Mouse (Mus musculus): ENCODE measurements at regions not wholly inside any gene's neighbourhood (a gene's known extent, or its start where the extent isn't known, plus 50 kb on each side); places are given as distances from the start of the nearest gene placed in this dataset.

DNA sequence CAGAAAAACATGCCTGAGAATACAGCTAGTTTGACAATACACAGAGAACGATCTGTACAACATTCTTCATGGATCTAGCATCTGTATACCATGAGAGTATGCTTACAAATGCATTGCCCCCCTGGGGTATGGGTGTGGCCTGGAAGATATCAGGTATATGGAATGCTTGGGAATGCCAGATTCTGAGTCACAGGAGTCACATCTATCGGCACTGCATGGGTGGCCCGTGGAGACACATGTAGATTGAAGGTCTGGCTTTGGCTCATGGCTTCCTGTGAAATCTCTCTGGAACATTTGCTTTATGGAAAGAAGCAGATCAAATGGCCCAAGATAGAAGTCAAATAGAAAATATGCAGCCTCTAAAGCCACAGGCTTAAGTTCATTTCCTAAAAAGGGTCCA, 59.6 kb downstream of the Kcne4 start:
- 93% methylated on average over 3 of the region's 3 CpGs for WGBS
- H3K4me3 ChIP-seq (ENCODE audit: low read length): no peak overlapping the region
- H3K4me1 ChIP-seq (ENCODE audit: control insufficient read depth, insufficient read depth, low read length): no peaks in the 10 kb centered on the region
- no peaks in the 10 kb centered on the region for H3K36me3 ChIP-seq (ENCODE audit: control insufficient read depth, insufficient read depth, low read length)
- H3K27me3 ChIP-seq (ENCODE audit: control insufficient read depth, insufficient read depth, low read length): no peaks in the 10 kb centered on the region
- no peak overlapping the region for H3K27ac ChIP-seq (ENCODE audit: low read depth, low read length)
- no peak for ATAC-seq (ENCODE audit: low FRiP score, low TSS enrichment)
- no peak overlapping the region for H3K4me2 ChIP-seq (replicated peaks; ENCODE audit: low read depth, low read length)
- no peaks in the 10 kb centered on the region for H3K9me3 ChIP-seq (ENCODE audit: control insufficient read depth, low read length)
- no peak overlapping the region for H3K9ac ChIP-seq (ENCODE audit: low read depth, low read length)

DNA sequence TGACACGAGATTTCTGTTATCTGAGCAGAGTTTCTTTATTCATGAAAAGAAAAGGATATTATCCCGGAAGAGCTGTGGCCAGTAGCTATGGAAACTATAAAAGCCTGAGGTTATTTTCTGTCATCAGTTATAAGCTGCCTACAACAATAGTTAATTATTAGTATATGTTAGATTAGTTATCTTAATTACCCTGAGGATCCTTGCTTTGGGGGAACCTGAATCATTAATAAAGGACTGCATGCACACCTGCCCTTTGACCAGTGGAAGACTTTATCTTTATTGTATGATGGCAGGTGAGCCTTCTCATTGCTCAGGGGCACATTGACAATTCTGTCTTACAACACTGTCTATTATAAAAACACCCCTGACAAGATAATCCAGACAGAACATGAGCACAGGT, 62.7 kb downstream of the Kcne4 start:
- H3K27ac ChIP-seq (ENCODE audit: low read depth, low read length): no peak overlapping the region
- H3K36me3 ChIP-seq (ENCODE audit: control insufficient read depth, insufficient read depth, low read length): no peaks in the 10 kb centered on the region
- 67% methylated on average over 2 of the region's 2 CpGs for WGBS
- H3K4me1 ChIP-seq (ENCODE audit: control insufficient read depth, insufficient read depth, low read length): no peaks in the 10 kb centered on the region
- no peak for ATAC-seq (ENCODE audit: low FRiP score, low TSS enrichment)
- no peaks in the 10 kb centered on the region for H3K9me3 ChIP-seq (ENCODE audit: control insufficient read depth, low read length)
- H3K4me2 ChIP-seq (replicated peaks; ENCODE audit: low read depth, low read length): no peak overlapping the region
- no peak overlapping the region for H3K9ac ChIP-seq (ENCODE audit: low read depth, low read length)
- no peak overlapping the region for H3K4me3 ChIP-seq (ENCODE audit: low read length)
- H3K27me3 ChIP-seq (ENCODE audit: control insufficient read depth, insufficient read depth, low read length): no peaks in the 10 kb centered on the region

DNA sequence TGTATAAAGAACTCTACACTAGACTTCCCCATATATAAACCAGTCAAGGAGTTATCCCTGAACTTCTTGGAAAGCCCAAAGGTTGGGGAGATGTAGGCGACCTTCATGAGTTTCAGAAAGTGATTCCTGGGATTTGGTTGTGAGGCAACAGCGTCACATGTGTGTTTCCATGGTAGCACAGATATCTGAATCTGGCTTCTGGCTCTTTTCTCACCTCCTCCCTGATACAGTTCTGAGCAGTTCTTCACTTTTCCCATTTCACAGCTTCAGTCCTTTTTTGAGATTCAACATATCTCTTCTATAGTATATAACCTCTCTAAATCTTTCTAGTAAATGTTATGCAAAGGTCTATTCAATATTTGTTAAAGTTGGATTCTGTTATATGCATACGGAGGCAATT, 65.9 kb downstream of the Kcne4 start:
- H3K27me3 ChIP-seq (ENCODE audit: control insufficient read depth, insufficient read depth, low read length): no peaks in the 10 kb centered on the region
- 93% methylated on average over 3 of the region's 3 CpGs for WGBS
- ATAC-seq (ENCODE audit: low FRiP score, low TSS enrichment): no peak

DNA sequence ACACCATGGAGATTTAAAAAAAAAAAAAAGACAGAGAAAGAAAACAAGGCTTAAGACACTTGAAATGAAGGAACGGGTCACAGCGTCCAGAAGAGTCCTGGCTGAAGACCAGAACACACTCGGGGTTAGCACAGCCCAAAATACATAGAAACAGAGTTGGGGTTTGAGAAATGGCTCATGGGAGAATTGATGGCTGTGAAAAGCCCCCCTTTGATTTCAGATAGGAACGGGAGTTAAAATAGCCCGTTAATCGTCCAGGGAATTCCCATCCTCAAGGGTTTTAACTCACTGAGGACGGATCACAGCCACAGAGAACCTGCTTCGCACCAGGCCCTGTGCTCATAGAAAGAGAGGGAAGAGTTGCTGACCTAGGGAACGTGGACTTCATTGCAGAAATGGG, 72.7 kb downstream of the Kcne4 start:
- H3K9ac ChIP-seq (ENCODE audit: low read depth, low read length): no peak overlapping the region
- no peaks in the 10 kb centered on the region for H3K27me3 ChIP-seq (ENCODE audit: control insufficient read depth, insufficient read depth, low read length)
- WGBS: 63% methylated on average over 9 of the region's 9 CpGs
- H3K4me3 ChIP-seq (ENCODE audit: low read length): no peak overlapping the region
- H3K4me2 ChIP-seq (replicated peaks; ENCODE audit: low read depth, low read length): no peak overlapping the region
- no peak for ATAC-seq (ENCODE audit: low FRiP score, low TSS enrichment)
- H3K36me3 ChIP-seq (ENCODE audit: control insufficient read depth, insufficient read depth, low read length): no peaks in the 10 kb centered on the region
- no peaks in the 10 kb centered on the region for H3K4me1 ChIP-seq (ENCODE audit: control insufficient read depth, insufficient read depth, low read length)
- no peak overlapping the region for H3K27ac ChIP-seq (ENCODE audit: low read depth, low read length)
- no peaks in the 10 kb centered on the region for H3K9me3 ChIP-seq (ENCODE audit: control insufficient read depth, low read length)

More for the DNA sequence above, 65.9 kb downstream of the Kcne4 start:
- no peaks in the 10 kb centered on the region for H3K4me1 ChIP-seq (ENCODE audit: control insufficient read depth, insufficient read depth, low read length)
- H3K36me3 ChIP-seq (ENCODE audit: control insufficient read depth, insufficient read depth, low read length): no peaks in the 10 kb centered on the region
- no peak overlapping the region for H3K4me2 ChIP-seq (replicated peaks; ENCODE audit: low read depth, low read length)
- no peaks in the 10 kb centered on the region for H3K9me3 ChIP-seq (ENCODE audit: control insufficient read depth, low read length)
- no peak overlapping the region for H3K9ac ChIP-seq (ENCODE audit: low read depth, low read length)
- no peak overlapping the region for H3K27ac ChIP-seq (ENCODE audit: low read depth, low read length)
- H3K4me3 ChIP-seq (ENCODE audit: low read length): no peak overlapping the region

DNA sequence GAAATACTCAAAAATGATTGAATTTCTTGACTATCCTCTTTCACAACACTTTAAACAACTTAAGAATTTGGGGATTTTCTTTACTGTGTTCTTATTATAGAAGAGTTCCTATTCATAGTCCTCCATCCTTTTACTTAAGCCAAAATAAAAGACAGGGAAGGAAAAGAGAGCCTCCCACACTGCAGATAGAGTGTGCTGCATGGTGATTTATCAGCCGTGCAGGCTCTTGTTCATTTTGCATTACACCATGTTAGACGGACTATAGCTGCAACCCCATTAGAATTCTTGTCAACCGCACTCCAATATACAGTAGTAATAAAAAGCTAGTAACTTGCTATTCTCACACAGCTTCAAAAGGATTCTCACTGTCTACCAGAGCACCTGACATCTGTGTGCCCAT, 74.8 kb downstream of the Kcne4 start:
- no peak overlapping the region for H3K27ac ChIP-seq (ENCODE audit: low read depth, low read length)
- H3K4me1 ChIP-seq (ENCODE audit: control insufficient read depth, insufficient read depth, low read length): no peaks in the 10 kb centered on the region
- H3K9me3 ChIP-seq (ENCODE audit: control insufficient read depth, low read length): no peaks in the 10 kb centered on the region
- ATAC-seq (ENCODE audit: low FRiP score, low TSS enrichment): no peak
- H3K4me3 ChIP-seq (ENCODE audit: low read length): no peak overlapping the region
- H3K36me3 ChIP-seq (ENCODE audit: control insufficient read depth, insufficient read depth, low read length): no peaks in the 10 kb centered on the region
- no peaks in the 10 kb centered on the region for H3K27me3 ChIP-seq (ENCODE audit: control insufficient read depth, insufficient read depth, low read length)
- H3K4me2 ChIP-seq (replicated peaks; ENCODE audit: low read depth, low read length): no peak overlapping the region
- no peak overlapping the region for H3K9ac ChIP-seq (ENCODE audit: low read depth, low read length)
- WGBS: 73% methylated on average over 3 of the region's 3 CpGs

DNA sequence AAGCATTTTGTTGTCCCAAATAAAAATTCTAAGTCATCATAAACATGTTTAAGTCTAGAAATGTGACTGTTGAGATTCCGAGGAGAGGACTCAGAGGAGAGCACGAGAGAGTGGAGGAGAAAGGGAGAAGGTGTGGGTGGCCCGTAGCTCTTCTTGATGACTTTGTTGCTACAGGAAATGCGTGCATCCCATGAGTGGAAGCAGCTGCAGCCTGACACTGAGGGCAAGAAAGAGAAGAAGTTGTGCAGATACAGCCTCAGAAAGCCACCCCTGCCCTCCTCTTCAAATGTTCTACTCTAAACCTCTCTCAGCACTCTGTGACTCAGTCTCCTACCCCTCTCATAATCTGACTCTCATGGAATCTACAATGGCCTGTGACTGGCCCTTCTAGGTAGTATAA, 77.7 kb downstream of the Kcne4 start:
- Histone ChIP-seq H3K27ac (ENCODE audit: low read depth, low read length) (no peak overlapping the region), H3K36me3 (ENCODE audit: control insufficient read depth, insufficient read depth, low read length) (no peaks in the 10 kb centered on the region), H3K4me2 (replicated peaks; ENCODE audit: low read depth, low read length) (no peak overlapping the region), H3K4me1 (ENCODE audit: control insufficient read depth, insufficient read depth, low read length) (no peaks in the 10 kb centered on the region), H3K4me3 (ENCODE audit: low read length) (no peak overlapping the region), H3K9me3 (ENCODE audit: control insufficient read depth, low read length) (no peaks in the 10 kb centered on the region), H3K27me3 (ENCODE audit: control insufficient read depth, insufficient read depth, low read length) (no peaks in the 10 kb centered on the region), H3K9ac (ENCODE audit: low read depth, low read length) (no peak overlapping the region)
- WGBS: 63% methylated on average over 4 of the region's 4 CpGs
- no peak for ATAC-seq (ENCODE audit: low FRiP score, low TSS enrichment)

DNA sequence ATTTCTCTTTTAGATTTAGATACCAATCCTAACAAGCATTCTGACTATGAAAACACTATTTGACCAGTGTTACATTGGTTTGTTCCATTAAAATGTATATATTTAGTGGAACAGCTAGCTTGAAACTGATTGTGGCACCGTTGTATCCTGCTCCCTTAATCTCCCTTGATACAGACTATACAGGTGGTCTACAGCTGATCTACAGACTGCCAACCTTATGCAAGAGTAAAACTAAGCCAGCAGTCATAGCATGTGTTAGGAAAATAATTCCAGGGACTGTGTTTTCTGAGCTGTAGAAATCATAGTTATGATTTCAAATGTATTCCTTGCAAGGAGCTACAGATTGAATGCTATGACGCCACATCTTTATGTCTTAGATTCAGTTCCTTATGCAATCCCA, 78.6 kb downstream of the Kcne4 start:
- no peak overlapping the region for H3K4me3 ChIP-seq (ENCODE audit: low read length)
- H3K9ac ChIP-seq (ENCODE audit: low read depth, low read length): no peak overlapping the region
- no peaks in the 10 kb centered on the region for H3K4me1 ChIP-seq (ENCODE audit: control insufficient read depth, insufficient read depth, low read length)
- H3K4me2 ChIP-seq (replicated peaks; ENCODE audit: low read depth, low read length): no peak overlapping the region
- no peaks in the 10 kb centered on the region for H3K27me3 ChIP-seq (ENCODE audit: control insufficient read depth, insufficient read depth, low read length)
- H3K36me3 ChIP-seq (ENCODE audit: control insufficient read depth, insufficient read depth, low read length): no peaks in the 10 kb centered on the region
- no peaks in the 10 kb centered on the region for H3K9me3 ChIP-seq (ENCODE audit: control insufficient read depth, low read length)
- no peak overlapping the region for H3K27ac ChIP-seq (ENCODE audit: low read depth, low read length)
- ATAC-seq (ENCODE audit: low FRiP score, low TSS enrichment): no peak
- 92% methylated on average over 2 of the region's 2 CpGs for WGBS

DNA sequence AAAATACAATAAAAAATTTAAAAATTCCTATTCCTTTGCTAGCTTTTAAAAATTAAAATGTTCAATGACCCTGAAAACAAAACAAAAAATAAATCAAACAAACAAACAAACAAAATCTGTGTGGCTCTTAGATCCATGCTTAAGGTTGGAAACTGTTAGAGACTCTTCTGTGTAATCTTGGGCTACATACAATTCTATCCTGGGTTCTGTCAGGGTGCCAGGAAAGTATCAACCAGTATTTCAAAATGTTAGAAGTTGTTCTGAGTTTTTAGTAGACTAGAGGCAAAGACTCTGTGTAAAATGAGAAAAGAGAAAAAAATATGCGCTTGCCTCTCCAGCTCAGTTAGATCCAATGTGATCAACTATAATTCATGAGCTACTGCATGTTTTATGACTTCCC, 91.0 kb downstream of the Kcne4 start:
- no peak for ATAC-seq (ENCODE audit: low FRiP score, low TSS enrichment)
- H3K27me3 ChIP-seq (ENCODE audit: control insufficient read depth, insufficient read depth, low read length): no peaks in the 10 kb centered on the region
- no peak overlapping the region for H3K9ac ChIP-seq (ENCODE audit: low read depth, low read length)
- H3K9me3 ChIP-seq (ENCODE audit: control insufficient read depth, low read length): no peaks in the 10 kb centered on the region
- H3K4me2 ChIP-seq (replicated peaks; ENCODE audit: low read depth, low read length): no peak overlapping the region
- H3K27ac ChIP-seq (ENCODE audit: low read depth, low read length): peak overlapping the region; percentile 2; the same call in 1 of the 2 replicates
- no peaks in the 10 kb centered on the region for H3K36me3 ChIP-seq (ENCODE audit: control insufficient read depth, insufficient read depth, low read length)
- no peak overlapping the region for H3K4me3 ChIP-seq (ENCODE audit: low read length)
- WGBS: 43% methylated on average over 1 of the region's 1 CpGs
- H3K4me1 ChIP-seq (ENCODE audit: control insufficient read depth, insufficient read depth, low read length): peaks cover 3% of the 10 kb centered on the region; the same call in 1 of the 2 replicates

DNA sequence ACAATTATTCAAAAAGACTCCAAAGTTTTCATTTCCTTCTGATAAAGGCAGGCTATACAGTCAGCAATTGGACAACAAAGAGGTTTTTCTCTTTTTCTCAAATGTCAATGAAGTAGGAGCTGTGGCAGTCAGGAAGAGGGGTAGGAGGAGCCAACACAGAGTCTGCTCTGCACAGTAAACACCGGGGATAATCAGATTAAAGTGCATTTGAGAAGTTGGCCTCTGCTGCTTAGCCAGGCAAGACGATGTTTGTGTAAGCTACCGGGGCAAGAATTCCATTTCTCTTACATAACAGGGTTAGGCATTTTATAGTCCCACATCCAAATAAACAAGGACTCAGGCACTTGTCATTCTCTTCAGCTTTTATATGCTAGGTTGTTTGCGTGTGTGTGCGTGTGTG, 91.4 kb downstream of the Kcne4 start:
- no peaks in the 10 kb centered on the region for H3K27me3 ChIP-seq (ENCODE audit: control insufficient read depth, insufficient read depth, low read length)
- H3K9ac ChIP-seq (ENCODE audit: low read depth, low read length): no peak overlapping the region
- ATAC-seq (ENCODE audit: low FRiP score, low TSS enrichment): peak; percentile 81; the same call in 1 of the 2 replicates
- peaks cover 3% of the 10 kb centered on the region; the same call in 1 of the 2 replicates for H3K4me1 ChIP-seq (ENCODE audit: control insufficient read depth, insufficient read depth, low read length)
- no peak overlapping the region for H3K4me2 ChIP-seq (replicated peaks; ENCODE audit: low read depth, low read length)
- 27% methylated on average over 5 of the region's 5 CpGs for WGBS
- no peak overlapping the region for H3K4me3 ChIP-seq (ENCODE audit: low read length)
- peak overlapping the region; percentile 2; the same call in 1 of the 2 replicates for H3K27ac ChIP-seq (ENCODE audit: low read depth, low read length)
- no peaks in the 10 kb centered on the region for H3K9me3 ChIP-seq (ENCODE audit: control insufficient read depth, low read length)
- H3K36me3 ChIP-seq (ENCODE audit: control insufficient read depth, insufficient read depth, low read length): no peaks in the 10 kb centered on the region

DNA sequence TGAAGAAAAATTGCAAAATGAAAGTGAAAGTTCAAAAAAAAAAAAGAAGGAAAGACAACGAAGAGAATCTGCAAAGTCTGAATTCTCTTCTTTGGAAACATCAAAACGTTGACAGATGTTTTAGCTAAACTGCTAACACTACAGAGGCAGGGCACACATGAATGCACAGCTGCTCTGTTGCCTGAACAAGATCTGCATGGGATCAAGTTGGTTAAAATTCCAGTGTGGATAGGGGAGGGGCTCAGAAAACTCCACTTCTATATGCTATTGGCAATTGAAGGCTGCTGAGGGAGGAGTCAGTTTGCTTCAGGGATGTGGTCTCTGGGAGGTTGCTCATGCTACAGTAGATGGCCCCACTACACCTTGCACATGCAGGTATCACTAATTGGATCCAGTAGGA, 97.2 kb downstream of the Kcne4 start:
- no peaks in the 10 kb centered on the region for H3K9me3 ChIP-seq (ENCODE audit: control insufficient read depth, low read length)
- no peak overlapping the region for H3K9ac ChIP-seq (ENCODE audit: low read depth, low read length)
- no peak overlapping the region for H3K27ac ChIP-seq (ENCODE audit: low read depth, low read length)
- no peaks in the 10 kb centered on the region for H3K36me3 ChIP-seq (ENCODE audit: control insufficient read depth, insufficient read depth, low read length)
- H3K4me3 ChIP-seq (ENCODE audit: low read length): no peak overlapping the region
- WGBS: 41% methylated on average over 2 of the region's 2 CpGs
- ATAC-seq (ENCODE audit: low FRiP score, low TSS enrichment): peak; percentile 69
- no peaks in the 10 kb centered on the region for H3K27me3 ChIP-seq (ENCODE audit: control insufficient read depth, insufficient read depth, low read length)
- no peaks in the 10 kb centered on the region for H3K4me1 ChIP-seq (ENCODE audit: control insufficient read depth, insufficient read depth, low read length)
- no peak overlapping the region for H3K4me2 ChIP-seq (replicated peaks; ENCODE audit: low read depth, low read length)

Measured in kidney, embryonic 14.5 days (tissue).